Mouse (Mus musculus) heart, embryonic 14.5 days (tissue): ENCODE measurements around the gene Ptgfr. TPM values are rescaled to one million over a fixed set of nuclear protein-coding genes. Genes with fewer than 3 reads are reported as not detected.
A peak's percentile ranks its signal among the peaks of the same experiment; 100 is the strongest.

ENCODE experiments used
- ATAC-seq: fragments of 200-750 bp; cut with Nextera tagmentation; 2 replicates; pipeline ENCODE4 v1.8.0; 2017; ENCODE audit warnings: low read depth, moderate TSS enrichment; ENCODE audit not compliant: insufficient number of reproducible peaks, insufficient read depth, low FRiP score
- H3K27ac ChIP-seq, 2 experiments: fragments of 200-500 bp in 1 of 2; fragments of 300-500 bp in 1 of 2; sonication (generic) in 1 of 2; replicated peaks in 1 of 2; 2 replicates each; pipeline ENCODE4 v1.5.1; 2012 to 2014; ENCODE audit warnings: low read depth in 2 of 2, low read length in 2 of 2, control low read depth in 1 of 2, mild to moderate bottlenecking in 1 of 2, mixed read lengths in 1 of 2; ENCODE audit not compliant: control insufficient read depth in 1 of 2, insufficient read depth in 1 of 2
- H3K27me3 ChIP-seq: fragments of 300-500 bp; sonication (generic); 2 replicates; pipeline ENCODE4 v1.6.1; 2014; ENCODE audit warnings: mild to moderate bottlenecking, low read length, control low read depth; ENCODE audit not compliant: control insufficient read depth, insufficient read depth
- H3K36me3 ChIP-seq: fragments of 300-500 bp; sonication (generic); 2 replicates; pipeline ENCODE4 v1.6.1; 2014; ENCODE audit warnings: mild to moderate bottlenecking, control low read depth, low read length, mixed read lengths; ENCODE audit not compliant: control insufficient read depth, insufficient read depth
- H3K4me1 ChIP-seq, 2 experiments: fragments of 200-500 bp in 1 of 2; fragments of 300-500 bp in 1 of 2; sonication (generic) in 1 of 2; 2 replicates each; pipeline ENCODE4 v1.6.1; 2012 to 2014; ENCODE audit warnings: low read length in 2 of 2, control low read depth in 1 of 2, mixed read lengths in 1 of 2; ENCODE audit not compliant: control insufficient read depth in 2 of 2, insufficient read depth in 2 of 2
- H3K4me2 ChIP-seq: fragments of 300-500 bp; sonication (generic); 2 replicates; pipeline ENCODE4 v1.6.1; 2014; ENCODE audit warnings: mild to moderate bottlenecking, low read length
- H3K4me3 ChIP-seq, 2 experiments: fragments of 200-500 bp in 1 of 2; fragments of 300-500 bp in 1 of 2; sonication (generic) in 1 of 2; 2 replicates each; pipeline ENCODE4 v1.5.1; 2012 to 2014; ENCODE audit warnings: low read length in 2 of 2, mild to moderate bottlenecking in 2 of 2, control low read depth in 1 of 2, low read depth in 1 of 2, moderate library complexity in 1 of 2; ENCODE audit not compliant: control insufficient read depth in 1 of 2, insufficient read depth in 1 of 2
- H3K9ac ChIP-seq: fragments of 300-500 bp; sonication (generic); 2 replicates; pipeline ENCODE4 v1.6.1; 2014; ENCODE audit warnings: mild to moderate bottlenecking, low read length
- H3K9me3 ChIP-seq: fragments of 300-500 bp; sonication (generic); 2 replicates; pipeline ENCODE4 v1.6.1; 2016; ENCODE audit warnings: low read length, control low read depth; ENCODE audit not compliant: control insufficient read depth
- WGBS: fragments of 180-500 bp; shearing (Covaris S2); extraction: QIAGEN DNeasy Blood & Tissue Kit; methylation state at CpG from one replicate; pipeline ENCODE4 v1.1.7; 2014; 5-methylcytosine and 5-hydroxymethylcytosine counted together
- polyA plus RNA-seq: library from polyadenylated mRNA; unstranded; fragments of >200 nt; fragmentation: Nextera tagmentation; extraction: Ambion mirVana; gene quantifications from 2 replicates; pipeline ENCODE4 v1.2.1, GENCODE M21; 2014

Gene Ptgfr
- polyA plus RNA-seq, 1 experiment from 2014 or later, result 1.6 TPM

- WGBS, result 81% methylated on average over 5 of the region's 5 CpGs
- Histone ChIP-seq H3K4me2 (no peak overlapping the region), H3K9ac (no peak overlapping the region), H3K27me3 (no peaks in the 10 kb centered on the region), H3K27ac (no peak overlapping the region), H3K9me3 (no peaks in the 10 kb centered on the region), H3K4me3 (no peak overlapping the region), H3K36me3 (no peaks in the 10 kb centered on the region), H3K4me1 (0 out of 4 replicates have a peak, but pooled peaks cover 0 to 2% of the 10 kb centered on the region in 2 experiments)
- no peak for ATAC-seq
These were observed 7.1 kb upstream of the Ptgfr start for GRCm38 (mm10) chr3:151844361-151845154.

GRCm38 (mm10) chr3:151840688-151841087 lies 3.3 kb upstream of the Ptgfr start:
- H3K4me2 ChIP-seq, result no peak overlapping the region
- no peak overlapping the region for H3K9ac ChIP-seq
- H3K27ac ChIP-seq, result no peak overlapping the region
- H3K4me1 ChIP-seq, result peaks cover 0 to under 1% of the 10 kb centered on the region in 2 experiments; a peak in 1 of 4 replicates
- no peak overlapping the region for H3K4me3 ChIP-seq
- 76% methylated on average over 3 of the region's 3 CpGs for WGBS
- no peaks in the 10 kb centered on the region for H3K36me3 ChIP-seq
- no peaks in the 10 kb centered on the region for H3K9me3 ChIP-seq
- no peak for ATAC-seq
- H3K27me3 ChIP-seq, result 0 out of 2 replicates have a peak, but pooled peaks cover 5% of the 10 kb centered on the region

- no peak overlapping the region for H3K4me2 ChIP-seq
These were observed 942 bp upstream of the Ptgfr start for GRCm38 (mm10) chr3:151838372-151838771.

GRCm38 (mm10) chr3:151837749-151838148 lies 319 bp upstream of the Ptgfr start:
- Histone ChIP-seq H3K9me3 (no peaks in the 10 kb centered on the region), H3K27ac (no peak overlapping the region), H3K9ac (no peak overlapping the region), H3K27me3 (0 out of 2 replicates have a peak, but pooled peaks cover 5% of the 10 kb centered on the region), H3K36me3 (no peaks in the 10 kb centered on the region), H3K4me2 (peak overlapping the region; percentile 89), H3K4me3 (peak overlapping the region; percentile 45 to 53; a peak in 3 of 4 replicates), H3K4me1 (no peaks in the 10 kb centered on the region; a peak in 1 of 4 replicates)
- no peak for ATAC-seq
- 56% methylated on average over 9 of the region's 9 CpGs for WGBS

More at GRCm38 (mm10) chr3:151838372-151838771, 942 bp upstream of the Ptgfr start:
- Histone ChIP-seq H3K9ac (no peak overlapping the region), H3K27me3 (0 out of 2 replicates have a peak, but pooled peaks cover 5% of the 10 kb centered on the region), H3K27ac (no peak overlapping the region), H3K36me3 (no peaks in the 10 kb centered on the region), H3K9me3 (no peaks in the 10 kb centered on the region), H3K4me3 (no peak overlapping the region), H3K4me1 (no peaks in the 10 kb centered on the region; a peak in 1 of 4 replicates)
- ATAC-seq, result no peak
- 62% methylated on average over 6 of the region's 6 CpGs for WGBS

GRCm38 (mm10) chr3:151836451-151836850 lies 979 bp downstream of the Ptgfr start:
- no peaks in the 10 kb centered on the region for H3K9me3 ChIP-seq
- no peak overlapping the region for H3K27ac ChIP-seq
- no peak for ATAC-seq
- H3K9ac ChIP-seq, result no peak overlapping the region; the same call in 1 of the 2 replicates
- no peaks in the 10 kb centered on the region; a peak in 1 of 4 replicates for H3K4me1 ChIP-seq
- H3K4me2 ChIP-seq, result peak overlapping the region; percentile 89
- H3K36me3 ChIP-seq, result no peaks in the 10 kb centered on the region
- H3K4me3 ChIP-seq, result peak overlapping the region; percentile 8 to 45; a peak in 2 of 4 replicates
- H3K27me3 ChIP-seq, result 0 out of 2 replicates have a peak, but pooled peaks cover 5% of the 10 kb centered on the region
- WGBS, result 6% methylated on average over 5 of the region's 5 CpGs

- no peak overlapping the region for H3K4me2 ChIP-seq
- WGBS, result 46% methylated on average over 3 of the region's 3 CpGs
- no peaks in the 10 kb centered on the region for H3K36me3 ChIP-seq
- no peaks in the 10 kb centered on the region; a peak in 1 of 4 replicates for H3K4me1 ChIP-seq
- no peak overlapping the region for H3K9ac ChIP-seq
- 0 out of 2 replicates have a peak, but pooled peaks cover 5% of the 10 kb centered on the region for H3K27me3 ChIP-seq
- H3K9me3 ChIP-seq, result no peaks in the 10 kb centered on the region
- ATAC-seq, result no peak
- H3K27ac ChIP-seq, result no peak overlapping the region
- no peak overlapping the region for H3K4me3 ChIP-seq
These were observed 1.6 kb downstream of the Ptgfr start for GRCm38 (mm10) chr3:151835831-151836230.

GRCm38 (mm10) chr3:151827950-151828610 lies 9.3 kb downstream of the Ptgfr start:
- H3K4me3 ChIP-seq, result no peak overlapping the region
- H3K36me3 ChIP-seq, result no peaks in the 10 kb centered on the region
- H3K4me2 ChIP-seq, result no peak overlapping the region
- WGBS, result 82% methylated on average over 11 of the region's 11 CpGs
- no peak overlapping the region for H3K9ac ChIP-seq
- H3K9me3 ChIP-seq, result no peaks in the 10 kb centered on the region
- H3K27ac ChIP-seq, result no peak overlapping the region
- H3K27me3 ChIP-seq, result no peaks in the 10 kb centered on the region
- H3K4me1 ChIP-seq, result no peaks in the 10 kb centered on the region
- no peak for ATAC-seq
